Mouse (Mus musculus) hindbrain, embryonic 14.5 days (tissue): ENCODE results near the gene Zbtb45. TPM values are rescaled to one million over a fixed set of nuclear protein-coding genes. Genes with fewer than 3 reads are reported as not detected.
A peak's percentile ranks its signal among the peaks of the same experiment; 100 is the strongest.

Experiments used
- ATAC-seq: fragments of 200-750 bp; cut with Nextera tagmentation; 2 replicates; pipeline ENCODE4 v1.8.0; 2017; ENCODE audit warnings: moderate number of reproducible peaks, mild to moderate bottlenecking, moderate TSS enrichment, moderate library complexity; ENCODE audit not compliant: low FRiP score
- DNase-seq: peaks from one replicate; pipeline ENCODE4 v3.0.0-alpha.2; 2015; ENCODE audit warnings: low spot score
- H3K27ac ChIP-seq: fragments of 300-500 bp; sonication (generic); 2 replicates; pipeline ENCODE4 v1.5.1; 2014; ENCODE audit warnings: mild to moderate bottlenecking, moderate library complexity
- H3K27me3 ChIP-seq: fragments of 300-500 bp; sonication (generic); 2 replicates; pipeline ENCODE4 v1.6.1; 2014; ENCODE audit warnings: mild to moderate bottlenecking, low read length, mixed read lengths; ENCODE audit not compliant: control insufficient read depth, insufficient read depth
- H3K36me3 ChIP-seq: fragments of 300-500 bp; sonication (generic); replicated peaks from 2 replicates; pipeline ENCODE4 v1.6.1; 2014; ENCODE audit not compliant: control insufficient read depth, insufficient read depth
- H3K4me1 ChIP-seq: fragments of 300-500 bp; sonication (generic); replicated peaks from 2 replicates; pipeline ENCODE4 v1.6.1; 2014; ENCODE audit warnings: antibody characterized with exemption, low read length, mixed read lengths; ENCODE audit not compliant: control insufficient read depth, insufficient read depth
- H3K4me2 ChIP-seq: fragments of 300-500 bp; sonication (generic); replicated peaks from 2 replicates; pipeline ENCODE4 v1.6.1; 2014; ENCODE audit warnings: mild to moderate bottlenecking, moderate library complexity
- H3K4me3 ChIP-seq: fragments of 300-500 bp; sonication (generic); replicated peaks from 2 replicates; pipeline ENCODE4 v1.5.1; 2014; ENCODE audit warnings: mild to moderate bottlenecking, low read length
- H3K9ac ChIP-seq: fragments of 300-500 bp; sonication (generic); 2 replicates; pipeline ENCODE4 v1.6.1; 2014
- H3K9me3 ChIP-seq: fragments of 300-500 bp; sonication (generic); 2 replicates; pipeline ENCODE4 v1.6.1; 2016; ENCODE audit warnings: low read length; ENCODE audit not compliant: control insufficient read depth
- WGBS: fragments of 180-500 bp; shearing (Covaris S2); extraction: QIAGEN DNeasy Blood & Tissue Kit; methylation state at CpG from one replicate; pipeline ENCODE4 v1.1.7; 2014; 5-methylcytosine and 5-hydroxymethylcytosine counted together
- polyA plus RNA-seq: library from polyadenylated mRNA; unstranded; fragments of >200 nt; fragmentation: Nextera tagmentation; extraction: Ambion mirVana; gene quantifications from 2 replicates; pipeline ENCODE4 v1.2.1, GENCODE M21; 2014

The Zbtb45 gene
- polyA plus RNA-seq, 1 experiment from 2014 or later, result 37.9 TPM

DNA sequence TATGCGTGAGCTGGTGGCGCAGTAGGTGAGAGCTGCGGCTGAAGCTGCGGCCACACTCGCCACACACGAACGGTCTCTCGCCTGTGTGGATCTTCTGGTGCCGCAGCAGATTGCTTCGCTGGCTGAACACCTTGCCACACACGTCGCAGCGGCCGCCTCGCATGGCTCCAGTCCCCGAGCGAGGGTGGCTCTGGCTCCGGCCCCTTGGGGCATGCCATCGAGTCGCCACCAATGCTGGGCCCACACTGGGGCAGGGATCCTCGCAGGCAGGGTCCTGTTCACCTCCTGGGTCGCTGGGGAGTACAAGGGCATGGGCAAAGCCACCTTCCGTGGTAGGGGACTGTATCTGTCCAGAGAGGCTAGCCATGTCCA, 34.4 kb upstream of the Zbtb45 start:
- no peak for DNase-seq
- H3K27ac ChIP-seq, result peak overlapping the region; percentile 62
- H3K4me1 ChIP-seq, result peaks cover 9% of the 10 kb centered on the region
- H3K9me3 ChIP-seq, result no peaks in the 10 kb centered on the region
- H3K4me3 ChIP-seq, result peak overlapping the region; percentile 46
- 3% methylated on average over 23 of the region's 23 CpGs for WGBS
- H3K36me3 ChIP-seq, result no peaks in the 10 kb centered on the region
- peak overlapping the region; percentile 84 for H3K9ac ChIP-seq
- H3K4me2 ChIP-seq, result peak overlapping the region; percentile 96
- ATAC-seq, result no peak; the same call in none of the 2 replicates
- H3K27me3 ChIP-seq, result peaks cover 43% of the 10 kb centered on the region

- no peaks in the 10 kb centered on the region for H3K9me3 ChIP-seq
- peak overlapping the region; percentile 62 for H3K27ac ChIP-seq
- H3K36me3 ChIP-seq, result no peaks in the 10 kb centered on the region
- DNase-seq (peak; percentile 44), ATAC-seq (peak; percentile 56)
- peaks cover 15% of the 10 kb centered on the region for H3K4me1 ChIP-seq
- H3K4me3 ChIP-seq, result peak overlapping the region; percentile 46
- H3K9ac ChIP-seq, result peak overlapping the region; percentile 84
- WGBS, result 3% methylated on average over 88 of the region's 88 CpGs
- H3K4me2 ChIP-seq, result peak overlapping the region; percentile 96
- H3K27me3 ChIP-seq, result peaks cover 43% of the 10 kb centered on the region
Measured at GRCm38 (mm10) chr7:13043445-13044253, 33.8 kb upstream of the Zbtb45 start.

DNA sequence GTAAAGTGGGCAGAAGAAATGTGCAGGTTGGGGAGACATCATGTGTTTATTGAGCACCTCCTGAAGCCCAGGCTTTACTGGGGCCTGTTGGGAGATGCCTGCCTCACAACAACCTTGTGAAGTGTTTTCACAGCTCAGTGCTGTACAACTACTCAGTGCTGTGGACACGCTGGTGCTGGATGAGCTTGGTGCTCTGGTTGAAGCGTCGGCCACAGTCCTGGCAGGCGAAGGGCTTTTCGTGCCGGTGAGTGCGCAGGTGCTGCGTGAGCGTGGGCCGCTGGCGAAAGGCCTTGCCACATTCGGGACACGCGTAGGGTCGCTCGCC, 33.2 kb upstream of the Zbtb45 start:
- peaks cover 43% of the 10 kb centered on the region for H3K27me3 ChIP-seq
- no peak for DNase-seq
- no peak for ATAC-seq
- peak overlapping the region; percentile 46 for H3K4me3 ChIP-seq
- WGBS, result 41% methylated on average over 16 of the region's 16 CpGs
- H3K4me2 ChIP-seq, result peak overlapping the region; percentile 96
- no peaks in the 10 kb centered on the region for H3K9me3 ChIP-seq
- peaks cover 16% of the 10 kb centered on the region for H3K4me1 ChIP-seq
- H3K27ac ChIP-seq, result no peak overlapping the region; the same call in 1 of the 2 replicates
- no peaks in the 10 kb centered on the region for H3K36me3 ChIP-seq
- peak overlapping the region; percentile 84 for H3K9ac ChIP-seq

DNA sequence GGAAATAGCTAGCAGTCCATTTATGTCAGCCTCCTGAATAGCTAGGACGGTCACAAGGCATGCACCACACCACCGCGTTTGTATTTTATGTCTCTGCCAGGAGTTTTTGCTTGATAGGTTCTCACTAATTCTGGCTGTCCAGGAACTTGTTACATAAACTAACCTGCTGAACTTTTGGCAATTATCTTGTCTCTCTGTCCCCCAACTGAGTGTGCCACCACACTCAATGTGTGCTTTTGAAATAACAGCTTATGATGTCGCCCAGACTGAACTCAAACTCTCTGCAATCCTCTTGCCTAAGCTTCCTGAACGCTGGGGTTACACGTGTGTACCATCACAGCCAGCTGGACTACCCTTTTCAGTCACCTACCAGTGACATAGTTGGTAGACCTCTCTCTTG, 32.7 kb upstream of the Zbtb45 start:
- Histone ChIP-seq H3K9me3 (no peaks in the 10 kb centered on the region), H3K4me3 (no peak overlapping the region), H3K4me2 (no peak overlapping the region), H3K27ac (no peak overlapping the region), H3K27me3 (peaks cover 43% of the 10 kb centered on the region), H3K36me3 (no peaks in the 10 kb centered on the region), H3K4me1 (peaks cover 16% of the 10 kb centered on the region), H3K9ac (no peak overlapping the region)
- DNase-seq, result no peak
- ATAC-seq, result no peak
- 80% methylated on average over 6 of the region's 6 CpGs for WGBS

DNA sequence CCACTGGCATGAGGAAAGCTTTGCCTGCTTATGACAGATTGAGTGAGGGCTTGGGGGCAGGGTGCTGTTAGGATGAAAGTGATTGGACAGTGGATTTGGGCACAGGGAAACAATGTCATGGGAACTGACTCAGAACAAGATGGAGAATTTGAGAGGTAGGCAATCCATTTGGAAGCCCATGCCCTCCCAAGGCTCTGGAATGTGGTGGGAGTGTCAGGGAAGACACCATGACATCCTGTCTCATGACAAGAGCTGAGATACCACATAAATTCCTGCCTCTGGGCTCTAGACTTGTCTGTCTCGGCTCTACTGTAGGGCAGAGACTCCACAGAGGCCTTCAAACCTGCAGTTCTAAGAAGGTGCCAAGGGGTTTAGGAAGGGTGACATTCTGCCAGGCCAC, 31.4 kb upstream of the Zbtb45 start:
- H3K9ac ChIP-seq, result no peak overlapping the region
- 91% methylated on average over 1 of the region's 1 CpGs for WGBS
- peaks cover 25% of the 10 kb centered on the region for H3K4me1 ChIP-seq
- H3K27ac ChIP-seq, result no peak overlapping the region
- H3K4me2 ChIP-seq, result no peak overlapping the region
- no peak for DNase-seq
- H3K36me3 ChIP-seq, result peaks cover 5% of the 10 kb centered on the region
- H3K27me3 ChIP-seq, result peaks cover 43% of the 10 kb centered on the region
- H3K9me3 ChIP-seq, result no peaks in the 10 kb centered on the region
- H3K4me3 ChIP-seq, result no peak overlapping the region
- no peak for ATAC-seq

DNA sequence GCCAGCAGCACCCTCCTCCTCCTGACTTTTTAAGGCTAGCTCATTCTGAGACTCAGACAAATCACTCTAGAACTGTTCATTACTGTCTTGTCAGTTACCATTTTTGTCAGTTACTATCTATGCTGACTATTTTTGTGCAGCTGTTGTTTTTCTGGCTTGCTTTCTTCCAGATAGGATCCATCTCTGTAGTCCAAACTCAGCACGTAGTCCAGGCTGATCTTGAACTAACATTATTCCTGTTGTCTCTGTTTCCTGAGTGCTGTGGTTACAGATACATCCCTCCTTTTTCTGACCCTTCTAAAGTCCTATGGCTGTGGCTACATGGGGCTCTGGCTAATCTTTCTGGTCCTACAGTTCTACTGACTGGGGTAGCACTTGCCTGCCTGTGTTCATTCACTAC, 29.3 kb upstream of the Zbtb45 start:
- Histone ChIP-seq H3K36me3 (peaks cover 18% of the 10 kb centered on the region), H3K9ac (peak overlapping the region; percentile 94), H3K27me3 (peaks cover 27% of the 10 kb centered on the region), H3K4me3 (peak overlapping the region; percentile 81; the same call in 1 of the 2 replicates), H3K27ac (no peak overlapping the region), H3K4me2 (peak overlapping the region; percentile 87), H3K4me1 (peaks cover 31% of the 10 kb centered on the region), H3K9me3 (no peaks in the 10 kb centered on the region)
- ATAC-seq, result no peak
- WGBS, result 92% methylated on average over 1 of the region's 1 CpGs
- DNase-seq, result no peak

- Histone ChIP-seq H3K27ac (peak overlapping the region; percentile 99), H3K27me3 (peaks cover 23% of the 10 kb centered on the region), H3K4me1 (peaks cover 31% of the 10 kb centered on the region), H3K36me3 (peaks cover 18% of the 10 kb centered on the region), H3K9ac (peak overlapping the region; percentile 94), H3K4me2 (peak overlapping the region; percentile 87), H3K9me3 (no peaks in the 10 kb centered on the region), H3K4me3 (peak overlapping the region; percentile 81)
- ATAC-seq, result no peak
- no peak for DNase-seq
- WGBS, result 24% methylated on average over 15 of the region's 15 CpGs
Measured at GRCm38 (mm10) chr7:13038621-13039169, 28.9 kb upstream of the Zbtb45 start.

- WGBS, result under 1% methylated on average over 57 of the region's 65 CpGs
- DNase-seq (peak; percentile 100), ATAC-seq (peak; percentile 90)
- Histone ChIP-seq H3K36me3 (peaks cover 22% of the 10 kb centered on the region), H3K4me3 (peak within 1 kb of the TSS; percentile 81), H3K9me3 (no peaks in the 10 kb centered on the region), H3K27ac (peak within 1 kb of the TSS; percentile 99), H3K4me1 (peaks cover 35% of the 10 kb centered on the region), H3K9ac (peak within 1 kb of the TSS; percentile 94), H3K4me2 (peak within 1 kb of the TSS; percentile 87), H3K27me3 (peaks cover 17% of the 10 kb centered on the region)
Measured at GRCm38 (mm10) chr7:13037901-13038555, 28.2 kb upstream of the Zbtb45 start, which contains the start of gene Ube2m. TSS of gene Ube2m (minus strand) at chr7:13038275.

- H3K36me3 ChIP-seq, result peaks cover 29% of the 10 kb centered on the region
- peak overlapping the region; percentile 81 for H3K4me3 ChIP-seq
- peak; percentile 26 for DNase-seq
- no peaks in the 10 kb centered on the region for H3K9me3 ChIP-seq
- H3K4me2 ChIP-seq, result peak overlapping the region; percentile 87
- H3K4me1 ChIP-seq, result peaks cover 35% of the 10 kb centered on the region
- peak overlapping the region; percentile 99 for H3K27ac ChIP-seq
- under 1% methylated on average over 29 of the region's 33 CpGs for WGBS
- no peak for ATAC-seq
- H3K9ac ChIP-seq, result peak overlapping the region; percentile 94
- H3K27me3 ChIP-seq, result peaks cover 10% of the 10 kb centered on the region
Measured at GRCm38 (mm10) chr7:13037366-13037765, 27.5 kb upstream of the Zbtb45 start.
